Mouse (Mus musculus) cerebellum, adult 2 months (tissue): Measurements from ENCODE around the gene Cadm4. TPM values are rescaled to one million over a fixed set of nuclear protein-coding genes. Genes with fewer than 3 reads are reported as not detected.

Experiments
- DNase-seq, 2 experiments: peaks; one replicate each; pipeline ENCODE4 v3.0.0; 2021
- H3K27ac ChIP-seq: fragments of 200-500 bp; 2 replicates; pipeline ENCODE4 v1.5.1; 2012; ENCODE audit warnings: low read length, control low read depth, inconsistent platforms; ENCODE audit not compliant: insufficient read depth
- H3K27me3 ChIP-seq: fragments of 200-500 bp; 2 replicates; pipeline ENCODE4 v1.6.1; 2012; ENCODE audit warnings: inconsistent platforms, mild to moderate bottlenecking, low read length, moderate library complexity; ENCODE audit not compliant: control insufficient read depth, insufficient read depth
- H3K4me1 ChIP-seq: fragments of 200-500 bp; 2 replicates; pipeline ENCODE4 v1.6.1; 2011; ENCODE audit warnings: low read length; ENCODE audit not compliant: control insufficient read depth, insufficient read depth
- H3K4me3 ChIP-seq: fragments of 200-500 bp; replicated peaks from 2 replicates; pipeline ENCODE3; 2011; ENCODE audit warnings: mild to moderate bottlenecking, low read depth, low read length, control low read depth; ENCODE audit not compliant: insufficient read depth
- CTCF ChIP-seq: fragments of 200-500 bp; IDR thresholded peaks from 2 replicates; pipeline ENCODE4 v1.5.1; 2011; ENCODE audit warnings: low read depth, mild to moderate bottlenecking, control low read depth, low read length, moderate library complexity, borderline replicate concordance; ENCODE audit not compliant: insufficient read depth
- POLR2A ChIP-seq: fragments of 200-500 bp; IDR thresholded peaks from 2 replicates; pipeline ENCODE4 v1.6.1; 2011; ENCODE audit warnings: low read length, control low read depth, borderline replicate concordance; ENCODE audit not compliant: insufficient read depth
- WGBS: fragments of 180-500 bp; shearing (Covaris S2); methylation state at CpG from one replicate; pipeline ENCODE4 v1.1.7; 2018; 5-methylcytosine and 5-hydroxymethylcytosine counted together
- polyA plus RNA-seq: library from polyadenylated mRNA; depleted of rRNA; stranded (reverse); fragments of >200 nt; gene quantifications from 2 replicates; pipeline ENCODE4 v1.2.3, GENCODE M21; 2012

The Cadm4 gene
- polyA plus RNA-seq, 1 experiment = 312 TPM

DNA sequence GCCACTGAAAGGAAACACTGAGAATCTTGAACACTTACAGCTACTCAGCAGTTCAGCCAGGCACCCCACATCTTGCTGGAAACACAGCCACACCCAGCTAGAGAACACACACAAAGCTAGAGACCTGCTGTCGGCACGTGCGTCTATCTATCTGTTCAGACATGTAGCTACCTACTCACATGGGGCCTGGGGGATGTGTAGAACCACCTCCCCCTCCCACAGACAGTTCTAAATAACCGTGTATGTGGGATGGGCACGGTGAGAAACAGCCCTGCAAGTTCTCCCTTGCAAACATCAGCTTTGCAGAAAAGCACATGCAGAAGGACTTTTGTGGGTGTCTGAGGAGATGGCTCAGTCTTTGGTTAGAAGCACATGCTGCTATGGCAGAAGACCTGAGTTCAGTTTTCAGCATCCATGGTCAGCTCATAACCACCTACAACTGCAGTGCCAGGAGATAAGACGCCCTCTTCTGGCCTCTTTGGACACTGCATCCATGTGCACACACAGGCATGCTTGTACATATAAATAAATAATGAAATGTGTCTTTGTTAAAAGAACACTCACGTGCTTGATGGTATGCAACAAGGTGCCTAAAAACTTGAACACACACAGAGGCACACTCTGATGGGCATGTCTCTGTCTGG is 35.0 kb upstream of the Cadm4 start:
- Histone ChIP-seq H3K4me1 (no peaks in the 10 kb centered on the region), H3K27ac (no peak overlapping the region), H3K27me3 (no peaks in the 10 kb centered on the region), H3K4me3 (no peak overlapping the region)
- 79% methylated on average over 7 of the region's 7 CpGs for WGBS
- DNase-seq = no peak
- TF ChIP-seq POLR2A = no peak
- TF ChIP-seq CTCF = no peak

- TF ChIP-seq POLR2A = no peak
- no peak for TF ChIP-seq CTCF
- no peak for DNase-seq
- Histone ChIP-seq H3K4me1 (no peaks in the 10 kb centered on the region), H3K27ac (no peak overlapping the region), H3K27me3 (no peaks in the 10 kb centered on the region), H3K4me3 (no peak overlapping the region)
- WGBS = 64% methylated on average over 14 of the region's 14 CpGs
Observed at GRCm38 (mm10) chr7:24448782-24449517, 32.9 kb upstream of the Cadm4 start.

DNA sequence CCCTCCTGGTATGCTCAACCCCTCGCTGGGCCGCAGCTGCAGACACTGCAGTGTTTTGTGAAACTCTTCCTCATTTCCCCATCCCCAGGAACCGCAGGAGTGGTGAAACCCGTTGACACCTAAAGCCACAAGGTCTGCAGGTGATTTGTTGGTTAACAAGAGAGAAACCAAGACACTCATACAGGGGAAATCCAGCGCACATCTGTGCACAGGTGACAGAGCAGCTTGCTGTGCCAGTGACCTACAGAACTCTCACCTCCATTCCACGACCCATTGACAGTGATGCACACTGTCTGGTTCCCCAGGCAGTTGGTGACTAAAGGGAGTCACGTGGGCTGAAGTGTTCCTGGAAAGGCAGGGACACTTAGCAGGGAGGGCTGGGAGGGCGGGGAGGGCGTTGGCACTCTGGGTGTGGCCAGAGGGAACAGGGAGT is 31.2 kb upstream of the Cadm4 start:
- H3K27ac ChIP-seq = no peak overlapping the region
- 75% methylated on average over 9 of the region's 9 CpGs for WGBS
- H3K4me3 ChIP-seq = no peak overlapping the region
- H3K4me1 ChIP-seq = no peaks in the 10 kb centered on the region
- no peaks in the 10 kb centered on the region for H3K27me3 ChIP-seq
- DNase-seq = no peak
- TF ChIP-seq CTCF (no peak), POLR2A (no peak)

GRCm38 (mm10) chr7:24451855-24452311 is 29.9 kb upstream of the Cadm4 start, which contains the start of gene Irgc1:
Gene Irgc1, minus strand, starts transcription at chr7:24452297.
- DNase-seq = no peak
- no peak within 1 kb of the TSS for H3K4me3 ChIP-seq
- no peak within 1 kb of the TSS for H3K27ac ChIP-seq
- TF ChIP-seq CTCF = no peak
- TF ChIP-seq POLR2A = no peak
- H3K27me3 ChIP-seq = no peaks in the 10 kb centered on the region
- 73% methylated on average over 9 of the region's 9 CpGs for WGBS
- no peaks in the 10 kb centered on the region for H3K4me1 ChIP-seq

GRCm38 (mm10) chr7:24454199-24454598 is 27.6 kb upstream of the Cadm4 start:
- no peak for TF ChIP-seq POLR2A
- no peak for TF ChIP-seq CTCF
- H3K4me3 ChIP-seq = no peak overlapping the region
- no peak for DNase-seq
- WGBS = 80% methylated on average over 2 of the region's 2 CpGs
- no peak overlapping the region for H3K27ac ChIP-seq
- H3K27me3 ChIP-seq = no peaks in the 10 kb centered on the region
- no peaks in the 10 kb centered on the region for H3K4me1 ChIP-seq

DNA sequence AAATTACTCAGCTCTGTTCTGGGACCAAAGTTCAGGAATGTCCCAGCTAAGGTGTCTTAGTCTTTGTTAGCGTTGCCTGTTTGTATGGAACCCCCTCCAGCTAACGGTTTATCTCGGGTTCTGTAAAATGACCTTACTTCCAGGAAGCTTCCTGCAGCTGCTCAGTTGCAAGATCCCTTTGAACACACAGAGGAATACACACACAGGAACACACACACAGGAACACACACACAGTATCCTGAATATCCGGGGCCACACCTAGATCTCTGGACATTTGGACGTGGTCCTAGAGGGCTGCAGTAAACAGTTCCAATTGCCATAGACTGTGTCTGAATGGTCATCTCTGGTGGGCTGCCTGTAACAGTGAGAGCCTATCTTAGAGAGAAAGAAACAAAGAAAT is 26.1 kb upstream of the Cadm4 start:
- Histone ChIP-seq H3K27me3 (no peaks in the 10 kb centered on the region), H3K4me1 (no peaks in the 10 kb centered on the region), H3K27ac (no peak overlapping the region), H3K4me3 (no peak overlapping the region)
- DNase-seq = no peak
- 88% methylated on average over 5 of the region's 5 CpGs for WGBS
- TF ChIP-seq POLR2A (no peak), CTCF (no peak)

GRCm38 (mm10) chr7:24457726-24458370 is 24.0 kb upstream of the Cadm4 start:
- no peak for DNase-seq
- H3K27ac ChIP-seq = no peak overlapping the region
- WGBS = 74% methylated on average over 10 of the region's 10 CpGs
- H3K27me3 ChIP-seq = no peaks in the 10 kb centered on the region
- no peak overlapping the region for H3K4me3 ChIP-seq
- no peak for TF ChIP-seq CTCF
- no peaks in the 10 kb centered on the region for H3K4me1 ChIP-seq

- no peak for DNase-seq
- Histone ChIP-seq H3K27ac (no peak overlapping the region), H3K4me1 (no peaks in the 10 kb centered on the region), H3K4me3 (no peak overlapping the region), H3K27me3 (no peaks in the 10 kb centered on the region)
- TF ChIP-seq CTCF = no peak
- WGBS = 87% methylated on average over 5 of the region's 5 CpGs
Observed at GRCm38 (mm10) chr7:24459440-24459839, 22.4 kb upstream of the Cadm4 start.
